Mouse (Mus musculus): ENCODE data around the gene Adipor1. TPM values are rescaled to one million over a fixed set of nuclear protein-coding genes. Genes with fewer than 3 reads are reported as not detected.
A peak's percentile ranks its signal among the peaks of the same experiment; 100 is the strongest.
"Not testable (repeated sequence)": the region's sequence is repeated elsewhere in the genome, so short reads cannot be mapped to it uniquely, and the experiment has no call there.

The Adipor1 gene
- total RNA-seq, 2 experiments from 2014 or later, result 158 to 166 TPM

DNA sequence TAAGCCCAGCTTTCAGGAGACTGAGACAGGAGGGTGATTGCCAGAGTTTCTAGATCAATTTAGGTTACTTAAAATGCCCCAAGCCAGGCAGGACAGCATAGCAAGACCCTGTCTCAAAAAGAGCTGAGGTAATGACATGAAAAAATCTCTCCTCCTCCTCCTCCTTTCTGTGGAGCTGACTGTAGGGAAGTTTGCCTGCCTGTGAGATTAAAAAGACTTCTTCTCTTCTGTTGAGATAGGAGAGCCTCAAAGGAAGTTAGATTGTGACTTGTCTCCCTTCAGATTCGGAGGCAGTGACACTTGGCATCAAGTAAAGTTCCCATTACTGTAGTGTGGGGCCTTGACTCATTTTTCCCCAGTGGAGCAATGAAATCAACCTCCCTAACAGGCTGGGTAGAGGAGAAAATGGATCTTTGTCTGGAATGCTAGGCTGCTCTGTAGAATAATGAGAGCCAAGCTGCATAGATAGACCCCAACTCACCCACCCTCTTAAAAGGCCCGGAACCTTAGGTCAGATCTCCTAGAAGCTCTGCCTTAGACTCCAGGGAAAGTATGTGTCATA lies 3.3 kb downstream of the Adipor1 start:
- intact Hi-C loops (cut with DNase I), result loop anchor here (5.0 kb wide), 1 partner anchor 51 kb away; no protein-coding TSS in a partner anchor
- DNase-seq, result no peak

DNA sequence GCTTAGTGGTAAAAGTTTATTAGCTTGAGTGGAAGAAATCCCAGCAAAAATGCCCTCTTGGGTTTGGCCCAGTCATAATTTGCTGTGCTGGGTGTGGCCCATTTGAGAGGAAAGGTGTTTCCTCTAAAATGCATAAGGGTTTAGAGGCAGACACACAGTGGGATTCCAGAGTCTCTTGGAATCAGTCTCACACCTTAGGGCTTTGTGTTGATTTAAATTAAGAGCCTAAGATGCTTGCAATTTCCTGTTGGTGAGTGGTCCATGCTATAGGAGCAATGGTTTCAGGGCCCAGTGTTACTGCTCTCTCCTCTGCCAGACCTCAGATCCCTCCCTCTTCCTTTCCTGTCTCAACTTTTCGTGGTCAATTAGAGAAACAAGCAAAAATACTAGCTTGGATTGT lies 4.0 kb downstream of the Adipor1 start:
- DNase-seq, result no peak
- intact Hi-C loops (cut with DNase I), result loop anchor here (5.0 kb wide), 1 partner anchor 52 kb away; no protein-coding TSS in a partner anchor

DNA sequence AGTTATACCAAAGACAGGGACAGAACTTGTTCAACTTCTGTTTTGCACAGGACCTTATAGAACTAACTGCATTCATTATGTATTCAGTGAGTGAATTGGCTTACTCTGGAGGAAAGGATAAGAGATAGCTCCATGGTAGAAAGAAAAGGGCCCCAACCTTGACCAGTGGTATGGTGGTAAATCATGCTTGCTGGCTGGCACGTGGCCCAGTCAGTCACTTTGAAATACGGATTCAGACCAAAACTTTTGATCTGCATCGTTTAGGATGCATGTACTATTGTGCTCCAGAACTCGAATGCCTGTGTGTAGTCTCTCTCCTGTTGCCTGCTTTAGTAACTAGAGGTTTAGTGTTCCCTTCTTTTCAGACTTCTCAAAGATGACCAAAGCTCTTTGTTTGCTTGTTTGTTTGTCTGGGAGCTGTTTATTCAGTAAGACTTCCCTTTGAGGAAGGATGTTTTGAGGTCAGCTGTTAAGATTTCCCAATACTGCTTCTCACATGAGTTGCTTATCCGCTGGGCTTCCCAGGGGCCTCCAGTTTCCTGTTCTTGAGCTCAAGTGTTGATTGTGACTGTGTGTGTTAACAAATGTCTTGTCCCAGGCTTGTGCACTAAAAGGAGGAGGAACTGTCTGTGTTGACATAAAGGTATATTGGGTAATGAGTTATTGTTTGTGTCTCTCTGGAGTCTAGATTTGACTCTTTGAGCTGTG lies 4.7 kb downstream of the Adipor1 start:
- intact Hi-C loops (cut with DNase I), result loop anchor here (5.0 kb wide), 1 partner anchor 53 kb away; no protein-coding TSS in a partner anchor
- DNase-seq, result no peak

DNA sequence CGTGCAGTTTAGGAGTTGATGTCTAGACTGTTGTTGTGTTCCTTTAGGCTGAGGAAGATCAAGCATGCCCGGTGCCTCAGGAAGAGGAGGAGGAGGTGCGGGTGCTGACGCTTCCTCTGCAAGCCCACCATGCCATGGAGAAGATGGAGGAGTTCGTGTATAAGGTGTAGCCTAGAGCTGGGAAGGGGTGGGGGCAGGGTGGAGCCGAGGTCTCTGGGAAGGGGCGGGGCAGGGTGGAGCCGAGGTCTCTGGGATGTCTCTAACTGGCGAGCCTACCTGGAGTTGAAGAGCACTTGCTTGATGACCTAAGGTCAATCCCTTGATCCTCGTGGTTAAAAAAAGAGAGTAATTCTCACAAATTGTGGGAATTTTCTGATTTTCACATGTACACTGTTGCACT lies 8.7 kb downstream of the Adipor1 start:
- intact Hi-C loops (cut with DNase I), result no loop called here
- no peak for DNase-seq

DNA sequence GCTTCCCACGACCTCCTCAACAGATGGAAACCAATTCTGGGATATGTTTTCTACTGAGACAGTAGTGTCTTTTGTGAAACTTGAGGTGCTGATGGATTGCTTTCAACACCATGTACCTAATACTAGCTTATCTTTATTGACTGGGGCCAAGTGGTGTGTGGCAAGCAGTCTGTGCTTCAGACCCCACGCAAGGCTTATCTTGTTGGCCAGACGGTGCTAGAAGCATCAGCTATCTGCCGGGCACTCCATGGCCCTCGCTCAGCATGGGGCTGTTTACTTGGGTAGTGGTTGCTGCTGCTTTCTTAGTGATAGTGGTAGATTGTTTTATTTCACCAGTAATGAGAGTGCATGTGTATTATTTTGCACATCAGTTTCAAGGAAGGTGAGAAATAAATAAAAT lies 11.1 kb downstream of the Adipor1 start:
- DNase-seq, result no peak
- intact Hi-C loops (cut with DNase I), result no loop called here

DNA sequence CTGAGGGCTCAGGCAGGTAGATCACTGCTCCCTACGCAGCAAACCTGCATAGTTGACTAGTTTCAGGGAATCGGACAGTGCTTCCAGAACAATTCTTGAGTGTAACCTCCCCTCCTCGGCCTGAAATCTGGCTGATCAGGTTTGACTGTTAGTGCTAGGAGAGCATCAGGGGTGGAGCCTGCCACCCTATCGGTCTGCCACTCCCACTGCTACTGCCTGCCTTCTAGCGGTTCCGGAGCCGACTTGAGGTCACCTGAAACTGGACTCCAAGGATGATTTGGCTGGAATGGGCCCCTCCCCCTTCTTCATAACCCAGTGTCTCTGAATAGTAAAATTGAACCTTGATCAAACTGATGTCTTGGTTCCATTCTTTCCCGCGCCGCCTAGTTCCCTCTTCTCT lies 17.8 kb downstream of the Adipor1 start:
- intact Hi-C loops (cut with DNase I), result no loop called here
- DNase-seq, result no peak

DNA sequence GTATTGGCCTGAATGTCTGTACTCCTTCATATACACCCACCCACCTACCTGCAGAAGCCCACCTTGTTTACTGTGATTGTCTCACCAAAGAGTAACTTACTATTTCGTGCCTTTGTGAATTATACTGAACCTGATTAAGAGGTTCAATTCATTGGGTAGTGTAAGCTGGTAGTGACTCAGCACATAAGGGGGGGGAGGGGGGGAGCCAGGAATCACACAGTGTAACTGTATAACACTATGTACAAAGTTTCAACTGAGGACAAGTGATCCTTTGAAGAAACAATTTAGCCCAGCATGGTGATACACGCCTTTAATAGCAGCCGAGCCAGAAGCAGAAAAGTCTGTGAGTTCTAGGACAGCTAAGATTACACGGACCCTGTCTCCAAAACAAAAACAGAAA lies 18.3 kb downstream of the Adipor1 start:
- no peak for DNase-seq
- intact Hi-C loops (cut with DNase I), result no loop called here

DNA sequence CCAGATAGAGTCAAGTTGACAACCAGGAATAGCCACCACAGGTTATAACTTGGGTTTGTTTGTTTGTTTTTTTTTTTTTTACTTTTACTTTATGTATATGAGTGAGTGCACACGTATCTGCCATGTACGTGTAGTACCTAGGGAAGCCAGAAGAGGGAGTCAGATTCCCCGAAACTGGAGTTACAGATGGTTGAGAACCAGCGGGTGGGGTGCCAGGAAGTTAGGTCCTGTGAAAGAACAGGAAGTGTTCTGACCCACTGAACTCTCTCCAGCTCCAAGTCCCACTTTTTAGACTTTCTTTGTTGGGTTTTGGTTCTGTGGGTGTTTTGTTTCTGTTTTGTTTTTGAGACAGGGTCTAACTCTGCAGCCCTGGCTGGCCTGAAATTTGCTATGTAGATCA lies 20.2 kb downstream of the Adipor1 start:
- no peak for DNase-seq
- intact Hi-C loops (cut with DNase I), result no loop called here

DNA sequence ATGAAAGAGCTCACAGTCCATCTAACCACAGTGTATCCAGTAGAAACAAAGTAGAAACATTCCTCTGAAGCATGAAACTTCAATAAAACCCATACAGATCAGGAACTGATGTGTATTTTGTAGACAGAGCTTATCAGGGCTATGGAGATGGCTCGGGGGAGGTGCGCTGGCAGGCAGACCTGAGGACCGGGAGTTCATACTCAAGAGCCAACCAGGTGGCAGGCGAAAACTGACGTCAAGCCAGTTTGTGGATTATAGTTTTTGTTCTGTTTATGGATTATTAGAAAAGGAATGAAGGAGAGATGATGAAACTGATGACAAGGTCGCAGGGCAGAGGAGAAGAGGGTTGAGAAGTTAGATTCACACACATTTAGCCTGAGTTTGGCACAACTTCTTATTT lies 25.3 kb downstream of the Adipor1 start:
- no peak for DNase-seq

DNA sequence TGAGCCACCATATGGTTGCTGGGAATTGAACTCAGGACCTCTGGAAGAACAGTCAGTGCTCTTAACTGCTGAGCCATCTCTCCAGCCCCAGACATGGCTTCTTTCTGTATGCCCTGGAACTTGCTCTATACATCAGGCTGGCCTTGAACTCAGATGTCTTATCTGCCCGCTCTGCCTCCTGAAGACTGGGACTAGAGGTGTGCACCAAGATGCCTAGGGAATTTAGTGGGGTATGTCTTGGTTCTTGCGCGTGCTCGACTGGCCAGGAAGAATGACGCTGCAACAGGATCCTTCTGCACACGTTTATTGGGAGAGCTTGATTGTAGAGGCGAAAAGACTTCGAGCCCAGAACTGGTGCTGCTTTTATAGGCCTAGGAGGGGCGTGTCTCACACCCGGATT lies 26.6 kb downstream of the Adipor1 start:
- intact Hi-C loops (cut with DNase I); DNase-seq: not testable (repeated sequence)

More for the DNA sequence above, 25.3 kb downstream of the Adipor1 start:
- intact Hi-C loops (cut with DNase I), result no loop called here

DNA sequence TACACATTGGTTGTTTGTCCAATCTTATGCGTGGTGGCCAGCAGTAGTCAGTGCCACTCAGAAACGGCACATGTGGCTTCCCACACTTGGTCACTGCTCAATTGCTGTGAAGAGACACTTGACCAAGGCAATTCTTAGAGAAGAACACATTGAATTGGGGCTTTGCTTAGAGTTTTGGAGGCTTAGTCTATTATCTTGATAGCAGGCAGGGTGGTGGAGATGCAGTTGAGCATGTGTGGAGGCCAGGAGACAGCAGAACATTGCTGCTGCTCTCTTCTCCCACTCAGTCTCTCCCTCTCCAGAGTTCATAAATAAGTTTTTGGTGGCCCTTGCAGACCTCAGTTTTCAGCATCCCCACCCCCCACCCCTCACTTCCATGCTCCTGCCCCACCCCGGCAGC lies 27.2 kb downstream of the Adipor1 start:
- no peak for DNase-seq
- intact Hi-C loops (cut with DNase I), result no loop called here

DNA sequence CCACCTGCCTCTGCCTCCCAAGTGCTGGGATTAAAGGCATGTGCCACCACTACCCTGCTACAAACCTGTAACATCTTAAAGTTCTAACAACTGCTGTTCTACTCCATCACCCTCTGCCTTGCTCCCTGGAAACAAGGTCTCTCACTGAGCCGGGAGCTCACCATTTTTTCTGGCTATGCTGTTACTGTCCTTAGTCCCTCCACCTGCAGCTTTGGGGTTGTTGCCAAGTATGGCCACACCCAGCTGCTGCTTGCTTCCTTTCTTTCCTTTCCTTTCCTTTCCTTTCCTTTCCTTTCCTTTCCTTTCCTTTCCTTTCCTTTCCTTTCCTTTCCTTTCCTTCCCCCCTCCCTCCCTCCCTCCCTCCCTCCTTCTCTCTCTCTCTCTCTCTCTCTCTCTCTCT lies 28.1 kb downstream of the Adipor1 start:
- intact Hi-C loops (cut with DNase I); DNase-seq: not testable (repeated sequence)

DNA sequence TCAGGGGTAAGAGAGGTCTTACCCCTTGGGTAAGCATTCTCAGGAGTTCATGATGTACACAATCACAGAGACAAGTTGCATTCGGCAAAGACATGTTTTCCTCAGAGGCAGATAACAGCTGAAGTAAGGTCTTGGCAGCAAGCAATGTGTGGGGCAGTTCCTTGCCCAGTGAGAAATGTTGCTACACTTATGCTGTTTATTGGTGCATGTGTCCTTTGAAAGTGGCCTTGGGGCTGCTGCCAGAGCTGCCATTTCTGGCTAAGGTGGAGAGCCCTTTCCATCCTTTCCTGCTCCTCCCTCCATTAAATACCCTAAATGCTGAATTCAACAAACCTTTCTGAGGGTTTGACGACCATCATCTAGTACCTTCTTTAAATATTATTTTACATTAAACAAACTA lies 30.2 kb downstream of the Adipor1 start:
- intact Hi-C loops (cut with DNase I), result no loop called here
- DNase-seq, result no peak

DNA sequence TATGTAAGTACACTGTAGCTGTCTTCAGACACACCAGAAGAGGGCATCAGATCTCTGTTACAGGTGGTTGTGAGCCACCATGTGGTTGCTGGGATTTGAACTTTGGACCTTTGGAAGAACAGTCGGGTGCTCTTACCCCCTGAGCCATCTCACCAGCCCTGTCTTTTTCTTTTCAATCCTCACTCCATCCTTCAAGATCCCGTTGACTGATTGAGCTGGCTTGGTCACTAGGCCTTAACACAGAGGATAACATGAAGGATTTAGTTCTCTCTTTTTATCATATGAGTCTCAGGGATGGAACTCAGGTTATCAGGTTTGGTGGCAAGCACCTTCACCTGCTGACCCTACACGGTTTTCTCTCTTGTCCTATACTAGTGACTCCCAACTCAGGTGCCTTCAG lies 33.4 kb downstream of the Adipor1 start:
- intact Hi-C loops (cut with DNase I), result not testable (repeated sequence)

DNA sequence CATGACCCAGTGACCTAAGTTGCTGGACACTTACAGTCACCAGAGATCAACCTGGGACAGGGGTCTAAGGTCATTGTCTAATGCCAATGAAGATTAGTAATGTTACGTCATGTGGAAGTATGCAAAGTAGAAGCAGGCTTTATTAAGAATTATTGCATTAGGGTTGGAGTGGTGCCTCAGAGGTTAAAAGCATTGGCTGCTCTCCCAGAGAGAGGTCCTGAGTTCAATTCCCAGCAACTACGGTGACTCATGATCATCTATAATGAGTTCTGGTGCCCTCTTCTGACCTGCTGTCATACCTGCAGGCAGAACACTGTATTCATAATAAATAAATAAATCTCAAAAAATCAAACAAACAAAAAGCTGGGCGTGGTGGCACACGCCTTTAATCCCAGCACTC lies 35.0 kb downstream of the Adipor1 start:
- intact Hi-C loops (cut with DNase I), result loop anchor here (5.0 kb wide), 1 partner anchor 78 kb away; no protein-coding TSS in a partner anchor
- DNase-seq, result no peak

More for the DNA sequence above, 33.4 kb downstream of the Adipor1 start:
- not testable (repeated sequence) for DNase-seq

DNA sequence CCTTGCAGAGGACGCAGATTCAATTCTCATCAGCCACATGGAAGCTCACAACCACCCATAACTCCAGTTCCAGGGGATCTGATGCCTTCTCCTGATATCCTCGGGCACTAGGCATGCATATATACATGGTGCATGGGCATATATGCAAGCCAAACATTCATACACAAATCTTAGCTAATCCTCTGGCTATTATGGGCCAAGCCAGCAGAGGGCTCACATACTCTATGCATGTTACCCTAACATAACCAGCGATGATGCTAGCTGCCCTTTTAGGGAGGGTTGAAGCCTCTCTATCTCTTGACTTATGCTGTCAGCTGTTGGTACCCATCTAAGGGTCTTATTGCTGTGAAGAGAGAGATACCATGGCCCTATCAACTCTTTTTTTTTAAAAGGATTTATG lies 35.8 kb downstream of the Adipor1 start:
- DNase-seq, result no peak
- intact Hi-C loops (cut with DNase I), result loop anchor here (5.0 kb wide), 1 partner anchor 79 kb away; no protein-coding TSS in a partner anchor

DNA sequence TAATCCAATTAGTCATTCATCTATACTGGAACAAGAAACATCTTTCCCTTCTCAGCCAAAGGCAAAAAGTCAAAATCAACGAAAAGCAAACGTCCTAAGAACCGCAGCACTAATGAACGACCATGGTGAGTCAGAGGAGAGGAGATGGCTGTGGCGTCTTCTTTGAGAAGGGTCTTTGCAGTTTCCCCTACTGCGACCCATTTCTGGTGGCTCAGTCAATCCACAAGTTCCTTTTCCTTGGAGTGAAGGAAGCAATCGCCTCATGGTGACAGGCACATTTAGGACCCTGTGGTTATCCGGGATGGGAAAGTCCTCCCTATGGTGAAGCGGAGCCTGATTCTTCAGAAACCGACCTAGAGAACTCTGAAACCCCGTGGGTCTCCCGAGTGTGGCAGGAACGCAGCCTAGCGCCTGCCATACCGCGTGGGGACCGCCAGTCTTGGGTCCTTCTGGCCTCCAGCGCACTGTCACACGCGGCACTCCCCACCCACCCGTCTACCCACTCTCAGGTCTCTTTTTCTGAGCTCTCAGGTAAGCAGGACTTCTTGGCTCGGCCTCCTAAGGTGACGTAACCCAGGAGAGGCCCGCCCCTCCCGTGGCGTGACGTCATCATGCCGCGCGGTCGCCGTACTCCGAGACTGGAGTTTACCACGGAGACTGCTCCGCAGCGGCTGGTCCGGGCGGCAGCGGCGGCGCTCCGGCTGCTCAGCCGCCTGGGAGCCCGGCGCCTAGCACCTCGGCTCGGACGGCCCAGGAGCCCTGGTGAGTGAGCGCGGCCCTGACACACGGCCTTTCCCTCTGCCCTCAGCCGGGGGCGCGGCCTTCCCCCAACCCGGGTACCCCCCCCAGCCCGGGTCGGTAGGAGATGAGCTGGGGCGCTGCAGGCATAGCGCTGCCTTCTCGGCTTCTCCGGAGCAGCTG lies 40.0 kb downstream of the Adipor1 start, which contains the start of gene Klhl12:
Gene Klhl12 (plus strand): TSS at position 628 of the 921 bp plus-strand sequence.
- peak; percentile 89 to 92 for DNase-seq
- intact Hi-C loops (cut with DNase I), result loop anchor here (2.0 to 5.0 kb wide), 3 partner anchors 38 to 94 kb away; partner anchors contain the start of gene Tmem183a

DNA sequence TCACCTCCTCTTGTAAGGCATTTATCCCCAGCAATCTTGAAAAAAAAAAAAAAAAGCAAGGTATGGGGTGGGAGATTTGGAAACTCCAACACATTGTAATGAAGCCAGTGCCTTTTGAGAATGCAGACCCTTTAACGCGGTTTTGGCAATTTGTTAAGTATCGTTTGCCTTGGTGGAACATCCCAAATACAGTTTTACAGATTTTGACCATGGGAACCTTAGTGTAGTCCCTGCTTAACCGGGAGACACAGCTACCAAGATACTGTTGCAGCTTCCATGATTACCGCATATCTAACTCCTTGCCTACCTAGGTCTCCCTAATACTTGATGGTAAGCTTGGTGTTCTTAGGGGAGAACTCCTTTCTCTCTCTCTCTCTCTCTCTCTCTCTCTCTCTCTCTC lies 40.9 kb downstream of the Adipor1 start:
- no peak for DNase-seq
- intact Hi-C loops (cut with DNase I), result no loop called here

DNA sequence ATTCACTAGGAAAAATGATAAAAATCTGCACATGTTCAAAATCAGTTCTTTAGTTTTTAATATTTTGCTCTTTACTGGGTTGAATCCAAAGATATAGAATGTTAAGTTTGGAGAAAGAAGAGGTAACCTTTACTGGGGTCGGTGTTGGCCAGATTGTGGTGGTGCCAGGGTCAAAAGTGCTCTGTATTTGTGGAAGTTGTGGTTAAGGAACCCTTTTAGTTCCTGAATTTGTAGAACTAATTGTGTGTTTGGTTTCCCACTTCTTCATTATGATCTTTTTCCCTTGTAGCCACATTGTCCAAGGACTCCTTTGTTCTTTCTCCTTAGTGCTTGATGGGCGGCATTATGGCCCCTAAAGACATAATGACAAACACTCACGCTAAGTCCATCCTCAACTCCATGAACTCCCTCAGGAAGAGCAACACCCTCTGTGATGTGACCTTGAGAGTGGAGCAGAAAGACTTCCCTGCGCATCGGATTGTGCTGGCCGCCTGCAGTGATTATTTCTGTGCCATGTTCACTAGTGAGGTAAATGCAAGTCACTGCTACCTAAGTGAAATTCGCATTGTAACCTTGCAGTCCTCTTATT lies 43.1 kb downstream of the Adipor1 start:
- intact Hi-C loops (cut with DNase I), result no loop called here
- DNase-seq, result no peak
